Mouse (Mus musculus) midbrain, embryonic 12.5 days (tissue): ENCODE measurements around the gene Cntnap2. TPM values are rescaled to one million over a fixed set of nuclear protein-coding genes. Genes with fewer than 3 reads are reported as not detected.

Experiments
- ATAC-seq: fragments of 200-750 bp; cut with Nextera tagmentation; 2 replicates; pipeline ENCODE4 v1.8.0; 2017; ENCODE audit warnings: low read depth, moderate TSS enrichment, moderate library complexity; ENCODE audit not compliant: low FRiP score
- H3K27ac ChIP-seq: fragments of 300-500 bp; sonication (generic); replicated peaks from 2 replicates; pipeline ENCODE4 v1.5.1; 2016; ENCODE audit warnings: mild to moderate bottlenecking
- H3K27me3 ChIP-seq: fragments of 300-500 bp; sonication (generic); 2 replicates; pipeline ENCODE4 v1.6.1; 2016; ENCODE audit warnings: mild to moderate bottlenecking
- H3K36me3 ChIP-seq: fragments of 300-500 bp; sonication (generic); 2 replicates; pipeline ENCODE4 v1.6.1; 2016
- H3K4me1 ChIP-seq: fragments of 300-500 bp; sonication (generic); 2 replicates; pipeline ENCODE4 v1.6.1; 2016
- H3K4me2 ChIP-seq: fragments of 300-500 bp; sonication (generic); replicated peaks from 2 replicates; pipeline ENCODE4 v1.6.1; 2016; ENCODE audit warnings: mild to moderate bottlenecking, moderate library complexity
- H3K4me3 ChIP-seq: fragments of 300-500 bp; sonication (generic); 2 replicates; pipeline ENCODE4 v1.5.1; 2016; ENCODE audit warnings: mild to moderate bottlenecking
- H3K9ac ChIP-seq: fragments of 300-500 bp; sonication (generic); replicated peaks from 2 replicates; pipeline ENCODE4 v1.6.1; 2016; ENCODE audit warnings: mild to moderate bottlenecking, moderate library complexity
- H3K9me3 ChIP-seq: fragments of 300-500 bp; sonication (generic); 2 replicates; pipeline ENCODE4 v1.6.1; 2016; ENCODE audit warnings: mild to moderate bottlenecking
- WGBS: fragments of 180-500 bp; shearing (Covaris S2); methylation state at CpG from one replicate; pipeline ENCODE4 v1.1.7; 2016; 5-methylcytosine and 5-hydroxymethylcytosine counted together
- polyA plus RNA-seq: library from polyadenylated mRNA; unstranded; fragments of >200 nt; fragmentation: Nextera tagmentation; extraction: Ambion mirVana; gene quantifications from 2 replicates; pipeline ENCODE4 v1.2.1, GENCODE M21; 2016

Gene Cntnap2
- polyA plus RNA-seq, 1 experiment from 2014 or later = 41.7 TPM

GRCm38 (mm10) chr6:46143189-46143841 is 1084.2 kb downstream of the Cntnap2 start:
- 63% methylated on average over 1 of the region's 1 CpGs for WGBS
- H3K9ac ChIP-seq = no peak overlapping the region
- H3K36me3 ChIP-seq = no peaks in the 10 kb centered on the region
- H3K4me1 ChIP-seq = no peaks in the 10 kb centered on the region
- no peak overlapping the region for H3K4me2 ChIP-seq
- no peaks in the 10 kb centered on the region for H3K9me3 ChIP-seq
- no peak overlapping the region for H3K27ac ChIP-seq
- ATAC-seq = 0 out of 2 replicates have a peak, but pooled peaks have one; percentile 19
- no peak overlapping the region for H3K4me3 ChIP-seq
- H3K27me3 ChIP-seq = no peaks in the 10 kb centered on the region

GRCm38 (mm10) chr6:46166837-46167236 is 1107.7 kb downstream of the Cntnap2 start:
- no peak overlapping the region for H3K27ac ChIP-seq
- H3K4me3 ChIP-seq = no peak overlapping the region
- no peak overlapping the region for H3K4me2 ChIP-seq
- H3K9ac ChIP-seq = no peak overlapping the region
- ATAC-seq = no peak
- 81% methylated on average over 1 of the region's 1 CpGs for WGBS
- H3K9me3 ChIP-seq = no peaks in the 10 kb centered on the region
- no peaks in the 10 kb centered on the region for H3K36me3 ChIP-seq
- no peaks in the 10 kb centered on the region for H3K4me1 ChIP-seq
- no peaks in the 10 kb centered on the region for H3K27me3 ChIP-seq

GRCm38 (mm10) chr6:46197298-46197697 is 1138.1 kb downstream of the Cntnap2 start:
- no peaks in the 10 kb centered on the region for H3K36me3 ChIP-seq
- no peak overlapping the region for H3K4me2 ChIP-seq
- H3K4me3 ChIP-seq = no peak overlapping the region
- no peak overlapping the region for H3K9ac ChIP-seq
- H3K27me3 ChIP-seq = no peaks in the 10 kb centered on the region
- H3K9me3 ChIP-seq = no peaks in the 10 kb centered on the region
- no peaks in the 10 kb centered on the region for H3K4me1 ChIP-seq
- no peak for ATAC-seq
- WGBS = 95% methylated on average over 2 of the region's 2 CpGs
- no peak overlapping the region for H3K27ac ChIP-seq

- no peak for ATAC-seq
- H3K27ac ChIP-seq = no peak overlapping the region
- H3K36me3 ChIP-seq = no peaks in the 10 kb centered on the region
- no peak overlapping the region for H3K4me3 ChIP-seq
- H3K9me3 ChIP-seq = no peaks in the 10 kb centered on the region
- 87% methylated on average over 4 of the region's 4 CpGs for WGBS
- H3K4me2 ChIP-seq = no peak overlapping the region
- no peaks in the 10 kb centered on the region for H3K27me3 ChIP-seq
- no peaks in the 10 kb centered on the region for H3K4me1 ChIP-seq
- H3K9ac ChIP-seq = no peak overlapping the region
Measured at GRCm38 (mm10) chr6:46201828-46202227, 1142.7 kb downstream of the Cntnap2 start.

GRCm38 (mm10) chr6:46205531-46205930 is 1146.4 kb downstream of the Cntnap2 start:
- ATAC-seq = no peak; the same call in 1 of the 2 replicates
- Histone ChIP-seq H3K4me2 (no peak overlapping the region), H3K9me3 (no peaks in the 10 kb centered on the region), H3K36me3 (no peaks in the 10 kb centered on the region), H3K4me3 (no peak overlapping the region), H3K4me1 (no peaks in the 10 kb centered on the region), H3K9ac (no peak overlapping the region), H3K27ac (no peak overlapping the region), H3K27me3 (no peaks in the 10 kb centered on the region)
- WGBS = 81% methylated on average over 2 of the region's 2 CpGs

- H3K9ac ChIP-seq = no peak overlapping the region
- WGBS = 95% methylated on average over 1 of the region's 1 CpGs
- H3K4me1 ChIP-seq = no peaks in the 10 kb centered on the region
- no peaks in the 10 kb centered on the region for H3K36me3 ChIP-seq
- H3K4me2 ChIP-seq = no peak overlapping the region
- no peaks in the 10 kb centered on the region for H3K27me3 ChIP-seq
- no peak for ATAC-seq
- H3K4me3 ChIP-seq = no peak overlapping the region
- no peak overlapping the region for H3K27ac ChIP-seq
- no peaks in the 10 kb centered on the region for H3K9me3 ChIP-seq
Measured at GRCm38 (mm10) chr6:46232889-46233288, 1173.7 kb downstream of the Cntnap2 start.

- H3K4me1 ChIP-seq = no peaks in the 10 kb centered on the region
- WGBS = 75% methylated on average over 2 of the region's 2 CpGs
- H3K9me3 ChIP-seq = no peaks in the 10 kb centered on the region
- H3K4me3 ChIP-seq = no peak overlapping the region
- H3K4me2 ChIP-seq = no peak overlapping the region
- H3K9ac ChIP-seq = no peak overlapping the region
- no peak overlapping the region for H3K27ac ChIP-seq
- ATAC-seq = no peak
- no peaks in the 10 kb centered on the region for H3K27me3 ChIP-seq
- no peaks in the 10 kb centered on the region for H3K36me3 ChIP-seq
Measured at GRCm38 (mm10) chr6:46240349-46240748, 1181.2 kb downstream of the Cntnap2 start.

- H3K4me1 ChIP-seq = no peaks in the 10 kb centered on the region
- H3K9me3 ChIP-seq = no peaks in the 10 kb centered on the region
- 16% methylated on average over 1 of the region's 1 CpGs for WGBS
- H3K36me3 ChIP-seq = no peaks in the 10 kb centered on the region
- H3K27ac ChIP-seq = no peak overlapping the region
- H3K4me3 ChIP-seq = no peak overlapping the region
- H3K27me3 ChIP-seq = no peaks in the 10 kb centered on the region
- H3K4me2 ChIP-seq = no peak overlapping the region
- no peak for ATAC-seq
- no peak overlapping the region for H3K9ac ChIP-seq
Measured at GRCm38 (mm10) chr6:46263171-46263570, 1204.0 kb downstream of the Cntnap2 start.

GRCm38 (mm10) chr6:46346946-46347345 is 1287.8 kb downstream of the Cntnap2 start:
- Histone ChIP-seq H3K4me1 (no peaks in the 10 kb centered on the region), H3K27ac (no peak overlapping the region), H3K4me3 (no peak overlapping the region), H3K9ac (no peak overlapping the region), H3K9me3 (no peaks in the 10 kb centered on the region), H3K36me3 (no peaks in the 10 kb centered on the region), H3K27me3 (no peaks in the 10 kb centered on the region), H3K4me2 (no peak overlapping the region)
- no peak for ATAC-seq
- WGBS = 73% methylated on average over 5 of the region's 5 CpGs

GRCm38 (mm10) chr6:46361091-46361490 is 1301.9 kb downstream of the Cntnap2 start:
- H3K27me3 ChIP-seq = no peaks in the 10 kb centered on the region
- H3K27ac ChIP-seq = no peak overlapping the region
- 82% methylated on average over 2 of the region's 2 CpGs for WGBS
- no peaks in the 10 kb centered on the region for H3K4me1 ChIP-seq
- H3K4me3 ChIP-seq = no peak overlapping the region
- H3K4me2 ChIP-seq = no peak overlapping the region
- ATAC-seq = no peak
- no peaks in the 10 kb centered on the region for H3K9me3 ChIP-seq
- H3K9ac ChIP-seq = no peak overlapping the region
- no peaks in the 10 kb centered on the region for H3K36me3 ChIP-seq

GRCm38 (mm10) chr6:46362156-46362555 is 1303.0 kb downstream of the Cntnap2 start:
- H3K36me3 ChIP-seq = no peaks in the 10 kb centered on the region
- H3K27me3 ChIP-seq = no peaks in the 10 kb centered on the region
- H3K4me1 ChIP-seq = no peaks in the 10 kb centered on the region
- H3K4me3 ChIP-seq = no peak overlapping the region
- no peak overlapping the region for H3K4me2 ChIP-seq
- no peak overlapping the region for H3K27ac ChIP-seq
- H3K9me3 ChIP-seq = no peaks in the 10 kb centered on the region
- H3K9ac ChIP-seq = no peak overlapping the region
- 94% methylated on average over 1 of the region's 1 CpGs for WGBS
- ATAC-seq = peak; percentile 19; the same call in 1 of the 2 replicates

GRCm38 (mm10) chr6:46398725-46399589 is 1339.8 kb downstream of the Cntnap2 start:
- H3K4me2 ChIP-seq = no peak overlapping the region
- H3K27me3 ChIP-seq = no peaks in the 10 kb centered on the region
- no peak overlapping the region for H3K4me3 ChIP-seq
- 79% methylated on average over 2 of the region's 2 CpGs for WGBS
- no peak for ATAC-seq
- no peaks in the 10 kb centered on the region for H3K36me3 ChIP-seq
- no peak overlapping the region for H3K27ac ChIP-seq
- H3K9me3 ChIP-seq = no peaks in the 10 kb centered on the region
- no peaks in the 10 kb centered on the region for H3K4me1 ChIP-seq
- no peak overlapping the region for H3K9ac ChIP-seq
